Mouse (Mus musculus): ENCODE data around the gene Smg1. TPM values are rescaled to one million over a fixed set of nuclear protein-coding genes. Genes with fewer than 3 reads are reported as not detected.

Smg1 gene
- polyA plus RNA-seq, 1 experiment: 43.7 TPM

DNA sequence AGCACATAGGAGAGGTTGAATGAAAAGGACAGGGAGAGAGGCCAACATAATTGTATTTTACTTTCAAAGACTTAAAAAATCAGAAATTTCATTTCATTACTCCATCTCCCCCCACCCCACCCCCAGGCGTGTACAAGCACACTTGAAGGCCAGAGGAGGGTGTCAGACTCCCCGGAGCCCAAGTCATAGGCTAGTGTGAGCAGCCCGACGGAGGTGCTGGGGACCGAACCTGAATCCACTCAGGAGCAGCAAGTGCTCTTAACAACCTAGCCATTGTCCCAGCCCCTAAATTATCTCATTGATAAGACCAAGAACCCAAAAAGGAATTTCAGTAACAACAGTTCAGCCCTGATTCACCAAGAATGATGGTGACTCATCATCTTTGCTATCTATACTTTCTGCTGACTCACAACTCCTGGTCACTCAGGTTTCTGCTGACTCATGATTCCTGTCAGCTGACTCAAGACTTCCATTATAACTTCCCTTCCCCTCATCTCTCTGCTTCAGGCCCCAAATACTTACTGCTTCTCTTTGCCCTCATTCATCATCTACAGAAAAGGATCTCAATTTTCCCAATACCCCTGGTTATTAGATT is 138.9 kb downstream of the Smg1 start:
- Histone ChIP-seq H3K36me3 (ENCODE audit: control insufficient read depth, insufficient read depth, low read length) (no peaks in the 10 kb centered on the region; the same call in none of the 2 replicates), H3K27me3 (ENCODE audit: control insufficient read depth, insufficient read depth, low read length) (no peaks in the 10 kb centered on the region), H3K4me3 (ENCODE audit: control insufficient read depth, low read depth, low read length) (no peak overlapping the region), H3K4me1 (ENCODE audit: control insufficient read depth, insufficient read depth, low read length) (no peaks in the 10 kb centered on the region), H3K27ac (ENCODE audit: control insufficient read depth, insufficient read depth, low read depth, low read length) (no peak overlapping the region)
- TF ChIP-seq POLR2A (IDR thresholded peaks at IDR 0.05; ENCODE audit: control insufficient read depth, low read depth, low read length) (no peak), CTCF (IDR thresholded peaks at IDR 0.05; ENCODE audit: control insufficient read depth, insufficient read depth, insufficient replicate concordance, low read depth, low read length) (no peak)

DNA sequence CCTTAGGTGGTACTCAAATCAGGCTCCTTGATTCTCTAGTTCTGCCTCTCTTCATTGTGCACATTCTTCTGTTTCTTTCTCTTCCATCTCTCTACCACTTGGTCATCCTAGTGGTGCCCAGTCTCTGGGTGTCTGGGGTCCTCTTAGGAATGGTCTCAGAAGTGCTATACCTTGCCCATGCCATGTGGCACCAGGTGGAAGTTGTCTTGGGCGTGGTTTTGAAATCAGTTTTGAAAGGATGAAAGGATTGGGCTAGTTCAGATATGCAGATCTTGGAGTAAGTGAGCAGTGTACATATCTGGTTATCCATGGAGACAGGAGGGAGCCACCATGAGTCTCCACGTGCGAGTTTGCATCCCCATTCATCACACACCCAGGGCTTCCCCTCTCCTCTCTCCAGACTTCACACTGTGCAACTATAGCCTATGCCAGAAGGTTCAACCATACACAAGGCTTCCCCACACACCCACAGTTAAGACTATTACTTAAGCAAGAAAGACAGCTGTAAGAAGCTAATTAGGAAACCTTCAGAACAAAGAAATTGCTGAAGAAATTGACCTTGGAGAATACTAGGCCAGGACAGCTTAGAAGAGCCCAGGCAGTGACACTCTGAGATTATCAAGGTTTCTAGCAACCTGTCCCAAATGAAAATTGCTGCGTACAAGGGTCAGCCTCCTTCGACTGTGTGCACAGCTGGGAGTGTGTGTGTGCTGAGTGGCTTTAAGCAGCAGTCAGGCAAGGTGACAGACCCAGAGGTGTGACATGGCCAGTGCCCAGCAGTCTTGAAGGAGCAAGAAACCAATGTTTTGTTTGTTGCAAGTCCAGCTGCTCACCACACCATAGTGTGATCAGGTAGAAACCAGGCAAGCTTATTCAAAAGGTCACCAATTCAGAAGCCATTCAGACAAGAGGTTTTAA is 139.7 kb downstream of the Smg1 start:
- Histone ChIP-seq H3K4me1 (ENCODE audit: control insufficient read depth, insufficient read depth, low read length) (no peaks in the 10 kb centered on the region), H3K4me3 (ENCODE audit: control insufficient read depth, low read depth, low read length) (no peak overlapping the region), H3K36me3 (ENCODE audit: control insufficient read depth, insufficient read depth, low read length) (no peaks in the 10 kb centered on the region; the same call in none of the 2 replicates), H3K27ac (ENCODE audit: control insufficient read depth, insufficient read depth, low read depth, low read length) (no peak overlapping the region; the same call in 1 of the 2 replicates), H3K27me3 (ENCODE audit: control insufficient read depth, insufficient read depth, low read length) (no peaks in the 10 kb centered on the region)
- no peak for TF ChIP-seq POLR2A (IDR thresholded peaks at IDR 0.05; ENCODE audit: control insufficient read depth, low read depth, low read length)

DNA sequence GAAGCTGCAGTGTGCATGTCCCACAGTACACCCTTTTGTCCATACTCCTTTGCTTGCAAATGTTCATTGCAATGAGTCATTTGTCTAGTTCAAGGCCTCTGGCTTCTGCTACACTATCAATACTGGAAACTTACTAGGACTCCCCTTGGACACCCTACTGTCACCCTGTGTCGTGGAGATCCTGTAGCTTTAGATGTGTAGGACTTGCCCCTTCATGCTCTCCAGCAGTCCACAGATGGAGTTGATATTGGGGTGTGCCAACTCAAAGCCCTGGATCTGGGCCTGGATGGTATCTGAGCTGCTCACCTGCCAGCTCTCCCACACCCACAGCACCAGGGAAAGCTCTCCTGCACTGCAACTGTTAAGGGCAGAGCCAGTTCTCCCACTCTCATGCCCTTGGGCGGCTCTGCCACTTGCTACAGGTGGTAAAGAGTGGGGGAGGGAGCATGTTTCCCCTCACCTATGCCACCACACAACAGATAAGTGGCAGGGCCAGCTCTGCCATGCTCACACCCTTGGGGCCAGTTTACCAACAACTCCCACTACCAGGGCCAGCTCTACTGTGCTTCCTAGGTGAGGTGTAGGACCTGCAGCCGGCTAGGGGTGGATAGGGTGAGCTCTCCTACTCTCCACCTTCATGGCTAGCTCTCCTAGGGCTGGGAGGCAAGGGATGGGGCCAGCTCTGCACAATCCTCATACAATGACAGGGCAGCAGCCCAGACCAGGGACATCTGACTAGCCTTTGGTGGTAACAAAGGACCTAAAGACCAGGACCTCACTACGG is 140.6 kb downstream of the Smg1 start:
- TF ChIP-seq CTCF (IDR thresholded peaks at IDR 0.05; ENCODE audit: control insufficient read depth, insufficient read depth, insufficient replicate concordance, low read depth, low read length) (no peak), POLR2A (IDR thresholded peaks at IDR 0.05; ENCODE audit: control insufficient read depth, low read depth, low read length) (no peak)
- Histone ChIP-seq H3K36me3 (ENCODE audit: control insufficient read depth, insufficient read depth, low read length) (no peaks in the 10 kb centered on the region; the same call in none of the 2 replicates), H3K4me1 (ENCODE audit: control insufficient read depth, insufficient read depth, low read length) (no peaks in the 10 kb centered on the region), H3K27ac (ENCODE audit: control insufficient read depth, insufficient read depth, low read depth, low read length) (no peak overlapping the region), H3K4me3 (ENCODE audit: control insufficient read depth, low read depth, low read length) (no peak overlapping the region), H3K27me3 (ENCODE audit: control insufficient read depth, insufficient read depth, low read length) (no peaks in the 10 kb centered on the region)

DNA sequence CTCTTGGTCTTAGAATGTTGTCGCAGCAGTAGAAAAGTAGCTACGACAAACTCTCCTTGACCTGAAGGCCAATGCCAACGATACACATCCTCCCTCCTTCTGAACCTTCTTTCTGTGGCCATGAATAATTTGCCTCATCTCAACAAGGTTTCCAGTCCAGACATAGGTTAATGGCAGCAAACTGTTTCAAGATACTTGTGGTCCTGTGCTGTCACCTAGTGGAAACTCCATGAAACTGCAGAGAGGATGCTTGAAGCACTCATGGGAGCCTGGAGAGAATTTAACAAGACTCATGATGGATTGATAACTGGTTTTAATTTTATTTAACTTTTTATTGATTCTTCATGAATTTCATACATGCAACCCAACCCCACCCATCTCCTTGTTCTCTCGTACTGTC is 141.2 kb downstream of the Smg1 start:
- peak; percentile 24; the same call in 1 of the 2 replicates for TF ChIP-seq CTCF (IDR thresholded peaks at IDR 0.05; ENCODE audit: control insufficient read depth, insufficient read depth, insufficient replicate concordance, low read depth, low read length)
- no peak for TF ChIP-seq POLR2A (IDR thresholded peaks at IDR 0.05; ENCODE audit: control insufficient read depth, low read depth, low read length)
- no peaks in the 10 kb centered on the region for H3K4me1 ChIP-seq (ENCODE audit: control insufficient read depth, insufficient read depth, low read length)
- no peaks in the 10 kb centered on the region; the same call in none of the 2 replicates for H3K36me3 ChIP-seq (ENCODE audit: control insufficient read depth, insufficient read depth, low read length)
- no peaks in the 10 kb centered on the region for H3K27me3 ChIP-seq (ENCODE audit: control insufficient read depth, insufficient read depth, low read length)
- H3K27ac ChIP-seq (ENCODE audit: control insufficient read depth, insufficient read depth, low read depth, low read length): no peak overlapping the region
- H3K4me3 ChIP-seq (ENCODE audit: control insufficient read depth, low read depth, low read length): no peak overlapping the region

DNA sequence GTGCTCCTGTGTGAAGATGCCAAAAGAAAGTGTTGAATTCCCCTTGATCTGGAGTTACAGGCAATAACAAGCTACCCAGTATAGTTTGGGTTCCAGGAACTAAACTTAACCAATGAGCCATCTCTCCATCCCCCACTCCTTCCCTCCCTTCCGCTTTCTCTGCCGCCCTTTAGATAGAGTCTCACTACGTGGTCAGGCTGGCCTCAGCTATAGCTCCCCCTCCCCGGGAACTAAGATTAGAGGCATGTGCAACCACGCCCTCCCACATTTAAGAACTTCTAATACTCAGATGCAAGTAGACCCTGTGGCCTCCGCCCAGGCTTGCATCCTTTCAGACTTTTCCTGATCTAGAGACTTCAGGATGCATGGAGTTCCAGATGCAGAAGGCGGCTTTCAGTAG is 145.9 kb downstream of the Smg1 start:
- no peak overlapping the region for H3K27ac ChIP-seq (ENCODE audit: control insufficient read depth, insufficient read depth, low read depth, low read length)
- no peaks in the 10 kb centered on the region for H3K36me3 ChIP-seq (ENCODE audit: control insufficient read depth, insufficient read depth, low read length)
- H3K4me3 ChIP-seq (ENCODE audit: control insufficient read depth, low read depth, low read length): no peak overlapping the region
- TF ChIP-seq CTCF (IDR thresholded peaks at IDR 0.05; ENCODE audit: control insufficient read depth, insufficient read depth, insufficient replicate concordance, low read depth, low read length) (no peak), POLR2A (IDR thresholded peaks at IDR 0.05; ENCODE audit: control insufficient read depth, low read depth, low read length) (no peak)
- H3K27me3 ChIP-seq (ENCODE audit: control insufficient read depth, insufficient read depth, low read length): no peaks in the 10 kb centered on the region
- no peaks in the 10 kb centered on the region for H3K4me1 ChIP-seq (ENCODE audit: control insufficient read depth, insufficient read depth, low read length)

Other genes starting within 250 kb of the Smg1 start
- gene Rps15a, start 127.5 kb downstream of the Smg1 start, polyA plus RNA-seq (2012; rRNA removed): 1,101 and 1,374 TPM in 2 replicates
- 125 and 197 TPM in 2 replicates for gene Arl6ip1, start 114.0 kb downstream of the Smg1 start, polyA plus RNA-seq (2012; rRNA removed)
- 2.1 and 2.2 TPM in 2 replicates for gene Syt17, start 204.6 kb upstream of the Smg1 start, polyA plus RNA-seq (2012; rRNA removed)
- gene Itpripl2, start 248.3 kb upstream of the Smg1 start, polyA plus RNA-seq (2012; rRNA removed): 0.49 and 0.57 TPM in 2 replicates

All from testis, adult 2 months (tissue).